Mouse (Mus musculus): ENCODE data around the gene Map3k10. TPM values are rescaled to one million over a fixed set of nuclear protein-coding genes. Genes with fewer than 3 reads are reported as not detected.
A peak's percentile ranks its signal among the peaks of the same experiment; 100 is the strongest.

Map3k10 gene
- total RNA-seq, 2 experiments from 2014 or later = 30.6 to 34.2 TPM

GRCm38 (mm10) chr7:27612940-27613339 lies 61.5 kb downstream of the Map3k10 start:
- no peak for DNase-seq
- intact Hi-C loops (cut with DNase I) = no loop called here

GRCm38 (mm10) chr7:27610871-27611270 lies 63.5 kb downstream of the Map3k10 start:
- intact Hi-C loops (cut with DNase I) = no loop called here
- no peak for DNase-seq

- DNase-seq = no peak
- intact Hi-C loops (cut with DNase I) = no loop called here
Measured at GRCm38 (mm10) chr7:27610370-27610769, 64.0 kb downstream of the Map3k10 start.

- DNase-seq = no peak
- intact Hi-C loops (cut with DNase I) = no loop called here
Measured at GRCm38 (mm10) chr7:27609688-27610087, 64.7 kb downstream of the Map3k10 start.

- no peak for DNase-seq
- intact Hi-C loops (cut with DNase I) = no loop called here
Measured at GRCm38 (mm10) chr7:27609285-27609684, 65.1 kb downstream of the Map3k10 start.

- no peak for DNase-seq
- intact Hi-C loops (cut with DNase I) = no loop called here
Measured at GRCm38 (mm10) chr7:27608130-27608529, 66.3 kb downstream of the Map3k10 start.

- peak; percentile 77 to 84 for DNase-seq
- intact Hi-C loops (cut with DNase I) = no loop called here
Measured at GRCm38 (mm10) chr7:27607580-27607979, 66.8 kb downstream of the Map3k10 start.

- DNase-seq = no peak
- intact Hi-C loops (cut with DNase I) = no loop called here
Measured at GRCm38 (mm10) chr7:27606481-27607254, 67.7 kb downstream of the Map3k10 start.

Other genes with a start within 250 kb of the Map3k10 start
- under 1 TPM in 1 of 2 experiments, not detected in 1; 0.03 TPM for gene Sptbn4, start 226.9 kb downstream of the Map3k10 start, total RNA-seq (2021)
- gene Blvrb, start 226.6 kb downstream of the Map3k10 start, total RNA-seq (2021) = 10 to 100 TPM; 10.9 to 12.7 TPM
- 1 to 10 TPM; 4.5 to 5.3 TPM for gene Sertad3, start 200.8 kb downstream of the Map3k10 start, total RNA-seq (2021)
- gene Sertad1, start 187.7 kb downstream of the Map3k10 start, total RNA-seq (2021) = 1 to 10 TPM; 7.1 to 8.8 TPM
- 10 to 100 TPM in 1 of 2 experiments, 1 to 10 TPM in 1; 4.6 to 10.7 TPM for gene Prx, start 175.3 kb downstream of the Map3k10 start, total RNA-seq (2021)
- gene Hipk4, start 151.3 kb downstream of the Map3k10 start, total RNA-seq (2021) = under 1 TPM; 0.07 to 0.08 TPM
- gene Pld3, start 121.4 kb downstream of the Map3k10 start, total RNA-seq (2021) = 10 to 100 TPM; 12.6 to 13.6 TPM
- 100 to 1,000 TPM in 1 of 2 experiments, 10 to 100 TPM in 1; 96.8 to 127 TPM for gene 2310022A10Rik, start 121.4 kb downstream of the Map3k10 start, total RNA-seq (2021)
- gene Akt2, start 83.0 kb downstream of the Map3k10 start, total RNA-seq (2021) = 100 to 1,000 TPM; 135 to 142 TPM
- gene Ttc9b, start 20.7 kb downstream of the Map3k10 start, total RNA-seq (2021) = not detected
- gene Zfp607b, start 14.7 kb upstream of the Map3k10 start, total RNA-seq (2021) = under 1 TPM; 0.26 to 0.37 TPM
- 1 to 10 TPM; 4.5 to 5.8 TPM for gene Zfp60, start 56.8 kb upstream of the Map3k10 start, total RNA-seq (2021)
- gene Zfp626, start 132.6 kb upstream of the Map3k10 start, total RNA-seq (2021) = 1 to 10 TPM; 3.4 to 3.5 TPM
- gene Zfp59, start 164.0 kb upstream of the Map3k10 start, total RNA-seq (2021) = 1 to 10 TPM; 1.7 to 2.7 TPM
- gene Zfp607a, start 182.9 kb upstream of the Map3k10 start, total RNA-seq (2021) = 1 to 10 TPM; 1.7 to 3.2 TPM